Mouse (Mus musculus): ENCODE data around the gene Dnajc28. TPM values are rescaled to one million over a fixed set of nuclear protein-coding genes. Genes with fewer than 3 reads are reported as not detected.

The Dnajc28 gene
- total and polyA plus RNA-seq, 2 experiments, result 1.9 to 11.3 TPM

- WGBS, result 81% methylated on average over 8 of the region's 8 CpGs
- Histone ChIP-seq H3K36me3 (ENCODE audit: control insufficient read depth, insufficient read depth, low read length) (no peaks in the 10 kb centered on the region), H3K4me1 (ENCODE audit: control insufficient read depth, insufficient read depth, low read length) (no peaks in the 10 kb centered on the region), H3K9ac (ENCODE audit: low read depth, low read length) (no peak overlapping the region), H3K27ac (replicated peaks; ENCODE audit: insufficient read depth, low read depth, low read length) (no peak overlapping the region), H3K27me3 (ENCODE audit: control insufficient read depth, insufficient read depth, low read length) (no peaks in the 10 kb centered on the region; the same call in 1 of the 2 replicates), H3K79me2 (ENCODE audit: control insufficient read depth, insufficient read depth, low read length) (no peaks in the 10 kb centered on the region), H3K4me3 (ENCODE audit: insufficient read depth, low read depth, low read length) (no peak overlapping the region)
- peak; percentile 23 for DNase-seq (ENCODE audit: extremely low read depth, low read depth, low spot score)
- TF ChIP-seq POLR2A (IDR thresholded peaks at IDR 0.05; ENCODE audit: extremely low read depth, insufficient read depth, low read length), result no peak
- no peak for TF ChIP-seq CTCF (IDR thresholded peaks at IDR 0.05; ENCODE audit: low read depth, low read length)
Measured at GRCm38 (mm10) chr16:91606958-91607357, 11.9 kb downstream of the Dnajc28 start.

- no peak overlapping the region for H3K27ac ChIP-seq (replicated peaks; ENCODE audit: insufficient read depth, low read depth, low read length)
- DNase-seq (ENCODE audit: extremely low read depth, low read depth, low spot score), result no peak
- H3K4me3 ChIP-seq (ENCODE audit: insufficient read depth, low read depth, low read length), result no peak overlapping the region
- no peaks in the 10 kb centered on the region; the same call in 1 of the 2 replicates for H3K27me3 ChIP-seq (ENCODE audit: control insufficient read depth, insufficient read depth, low read length)
- WGBS, result 77% methylated on average over 6 of the region's 6 CpGs
- no peak overlapping the region for H3K9ac ChIP-seq (ENCODE audit: low read depth, low read length)
- H3K4me1 ChIP-seq (ENCODE audit: control insufficient read depth, insufficient read depth, low read length), result no peaks in the 10 kb centered on the region
- TF ChIP-seq POLR2A (IDR thresholded peaks at IDR 0.05; ENCODE audit: extremely low read depth, insufficient read depth, low read length) (no peak), CTCF (IDR thresholded peaks at IDR 0.05; ENCODE audit: low read depth, low read length) (no peak)
- H3K79me2 ChIP-seq (ENCODE audit: control insufficient read depth, insufficient read depth, low read length), result no peaks in the 10 kb centered on the region
- no peaks in the 10 kb centered on the region for H3K36me3 ChIP-seq (ENCODE audit: control insufficient read depth, insufficient read depth, low read length)
Measured at GRCm38 (mm10) chr16:91605156-91605555, 13.7 kb downstream of the Dnajc28 start.

- TF ChIP-seq POLR2A (IDR thresholded peaks at IDR 0.05; ENCODE audit: extremely low read depth, insufficient read depth, low read length), result no peak
- TF ChIP-seq CTCF (IDR thresholded peaks at IDR 0.05; ENCODE audit: low read depth, low read length), result no peak
- H3K36me3 ChIP-seq (ENCODE audit: control insufficient read depth, insufficient read depth, low read length), result no peaks in the 10 kb centered on the region
- H3K4me1 ChIP-seq (ENCODE audit: control insufficient read depth, insufficient read depth, low read length), result peaks cover 3% of the 10 kb centered on the region
- no peaks in the 10 kb centered on the region; the same call in 1 of the 2 replicates for H3K27me3 ChIP-seq (ENCODE audit: control insufficient read depth, insufficient read depth, low read length)
- peaks cover 5% of the 10 kb centered on the region for H3K79me2 ChIP-seq (ENCODE audit: control insufficient read depth, insufficient read depth, low read length)
- DNase-seq (ENCODE audit: extremely low read depth, low read depth, low spot score), result no peak
- no peak overlapping the region for H3K27ac ChIP-seq (replicated peaks; ENCODE audit: insufficient read depth, low read depth, low read length)
- H3K9ac ChIP-seq (ENCODE audit: low read depth, low read length), result no peak overlapping the region
- no peak overlapping the region for H3K4me3 ChIP-seq (ENCODE audit: insufficient read depth, low read depth, low read length)
- 79% methylated on average over 9 of the region's 9 CpGs for WGBS
Measured at GRCm38 (mm10) chr16:91601693-91602092, 17.1 kb downstream of the Dnajc28 start.

GRCm38 (mm10) chr16:91601081-91601480 lies 17.7 kb downstream of the Dnajc28 start:
- H3K27ac ChIP-seq (replicated peaks; ENCODE audit: insufficient read depth, low read depth, low read length), result no peak overlapping the region
- no peak for TF ChIP-seq CTCF (IDR thresholded peaks at IDR 0.05; ENCODE audit: low read depth, low read length)
- no peaks in the 10 kb centered on the region; the same call in 1 of the 2 replicates for H3K27me3 ChIP-seq (ENCODE audit: control insufficient read depth, insufficient read depth, low read length)
- H3K4me1 ChIP-seq (ENCODE audit: control insufficient read depth, insufficient read depth, low read length), result peaks cover 7% of the 10 kb centered on the region
- no peak overlapping the region for H3K9ac ChIP-seq (ENCODE audit: low read depth, low read length)
- no peaks in the 10 kb centered on the region for H3K36me3 ChIP-seq (ENCODE audit: control insufficient read depth, insufficient read depth, low read length)
- no peak for DNase-seq (ENCODE audit: extremely low read depth, low read depth, low spot score)
- peaks cover 5% of the 10 kb centered on the region for H3K79me2 ChIP-seq (ENCODE audit: control insufficient read depth, insufficient read depth, low read length)
- WGBS, result 60% methylated on average over 4 of the region's 4 CpGs
- H3K4me3 ChIP-seq (ENCODE audit: insufficient read depth, low read depth, low read length), result no peak overlapping the region

- no peak for TF ChIP-seq CTCF (IDR thresholded peaks at IDR 0.05; ENCODE audit: low read depth, low read length)
- no peak for TF ChIP-seq POLR2A (IDR thresholded peaks at IDR 0.05; ENCODE audit: extremely low read depth, insufficient read depth, low read length)
Measured at GRCm38 (mm10) chr16:91599242-91599641, 19.6 kb downstream of the Dnajc28 start.

GRCm38 (mm10) chr16:91597672-91598010 lies 21.2 kb downstream of the Dnajc28 start, which contains the start of gene Tmem50b:
TSS of gene Tmem50b (minus strand) at chr16:91597800.
- Histone ChIP-seq H3K36me3 (ENCODE audit: control insufficient read depth, insufficient read depth, low read length) (no peaks in the 10 kb centered on the region), H3K9ac (ENCODE audit: low read depth, low read length) (peak within 1 kb of the TSS; percentile 80), H3K4me1 (ENCODE audit: control insufficient read depth, insufficient read depth, low read length) (peaks cover 7% of the 10 kb centered on the region), H3K27me3 (ENCODE audit: control insufficient read depth, insufficient read depth, low read length) (no peaks in the 10 kb centered on the region), H3K4me3 (ENCODE audit: insufficient read depth, low read depth, low read length) (peak within 1 kb of the TSS; percentile 85), H3K27ac (replicated peaks; ENCODE audit: insufficient read depth, low read depth, low read length) (peak within 1 kb of the TSS; percentile 60), H3K79me2 (ENCODE audit: control insufficient read depth, insufficient read depth, low read length) (peaks cover 19% of the 10 kb centered on the region)
- TF ChIP-seq CTCF (IDR thresholded peaks at IDR 0.05; ENCODE audit: low read depth, low read length) (no peak), POLR2A (IDR thresholded peaks at IDR 0.05; ENCODE audit: extremely low read depth, insufficient read depth, low read length) (no peak)
- WGBS, result under 1% methylated on average over 34 of the region's 34 CpGs
- peak; percentile 88 for DNase-seq (ENCODE audit: extremely low read depth, low read depth, low spot score)

More at GRCm38 (mm10) chr16:91599242-91599641, 19.6 kb downstream of the Dnajc28 start:
- Histone ChIP-seq H3K9ac (ENCODE audit: low read depth, low read length) (no peak overlapping the region), H3K36me3 (ENCODE audit: control insufficient read depth, insufficient read depth, low read length) (no peaks in the 10 kb centered on the region), H3K79me2 (ENCODE audit: control insufficient read depth, insufficient read depth, low read length) (peaks cover 14% of the 10 kb centered on the region), H3K27ac (replicated peaks; ENCODE audit: insufficient read depth, low read depth, low read length) (no peak overlapping the region), H3K27me3 (ENCODE audit: control insufficient read depth, insufficient read depth, low read length) (no peaks in the 10 kb centered on the region; the same call in 1 of the 2 replicates), H3K4me1 (ENCODE audit: control insufficient read depth, insufficient read depth, low read length) (peaks cover 7% of the 10 kb centered on the region), H3K4me3 (ENCODE audit: insufficient read depth, low read depth, low read length) (no peak overlapping the region)
- peak; percentile 35 for DNase-seq (ENCODE audit: extremely low read depth, low read depth, low spot score)

All from liver, adult 2 months (tissue).